Mouse (Mus musculus) stomach, embryonic 16.5 days (tissue): ENCODE data around the gene Ctcfl. TPM values are rescaled to one million over a fixed set of nuclear protein-coding genes. Genes with fewer than 3 reads are reported as not detected.

Source experiments
- ATAC-seq: fragments of 200-750 bp; cut with Nextera tagmentation; 2 replicates; pipeline ENCODE4 v1.8.0; 2017; ENCODE audit warnings: moderate number of reproducible peaks, moderate TSS enrichment; ENCODE audit not compliant: insufficient read depth, low FRiP score
- H3K27ac ChIP-seq: fragments of 300-500 bp; sonication (generic); 2 replicates; pipeline ENCODE4 v1.5.1; 2014; ENCODE audit warnings: low read length
- H3K27me3 ChIP-seq: fragments of 300-500 bp; sonication (generic); 2 replicates; pipeline ENCODE4 v1.6.1; 2014; ENCODE audit warnings: low read length, control low read depth, mixed read lengths; ENCODE audit not compliant: control insufficient read depth, insufficient read depth
- H3K36me3 ChIP-seq: fragments of 300-500 bp; sonication (generic); 2 replicates; pipeline ENCODE4 v1.6.1; 2014; ENCODE audit warnings: low read length; ENCODE audit not compliant: control insufficient read depth, insufficient read depth
- H3K4me1 ChIP-seq: fragments of 300-500 bp; sonication (generic); 2 replicates; pipeline ENCODE4 v1.6.1; 2014; ENCODE audit warnings: low read length, control low read depth, mixed read lengths; ENCODE audit not compliant: control insufficient read depth, insufficient read depth
- H3K4me2 ChIP-seq: fragments of 300-500 bp; sonication (generic); 2 replicates; pipeline ENCODE4 v1.6.1; 2014; ENCODE audit warnings: low read depth, low read length, mixed read lengths
- H3K4me3 ChIP-seq: fragments of 300-500 bp; sonication (generic); replicated peaks from 2 replicates; pipeline ENCODE4 v1.5.1; 2014; ENCODE audit warnings: mild to moderate bottlenecking, low read length
- H3K9ac ChIP-seq: fragments of 300-500 bp; sonication (generic); 2 replicates; pipeline ENCODE4 v1.6.1; 2014; ENCODE audit warnings: low read length
- H3K9me3 ChIP-seq: fragments of 300-500 bp; sonication (generic); replicated peaks from 2 replicates; pipeline ENCODE4 v1.6.1; 2016; ENCODE audit warnings: low read length, control low read depth; ENCODE audit not compliant: control insufficient read depth
- WGBS: fragments of 180-500 bp; shearing (Covaris S2); extraction: QIAGEN DNeasy Blood & Tissue Kit; methylation state at CpG from one replicate; pipeline ENCODE4 v1.1.7; 2014; 5-methylcytosine and 5-hydroxymethylcytosine counted together
- polyA plus RNA-seq: library from polyadenylated mRNA; unstranded; fragments of >200 nt; fragmentation: Nextera tagmentation; extraction: Ambion mirVana; gene quantifications from 2 replicates; pipeline ENCODE4 v1.2.1, GENCODE M21; 2015

The Ctcfl gene
- polyA plus RNA-seq, 1 experiment from 2014 or later = 0.43 TPM

DNA sequence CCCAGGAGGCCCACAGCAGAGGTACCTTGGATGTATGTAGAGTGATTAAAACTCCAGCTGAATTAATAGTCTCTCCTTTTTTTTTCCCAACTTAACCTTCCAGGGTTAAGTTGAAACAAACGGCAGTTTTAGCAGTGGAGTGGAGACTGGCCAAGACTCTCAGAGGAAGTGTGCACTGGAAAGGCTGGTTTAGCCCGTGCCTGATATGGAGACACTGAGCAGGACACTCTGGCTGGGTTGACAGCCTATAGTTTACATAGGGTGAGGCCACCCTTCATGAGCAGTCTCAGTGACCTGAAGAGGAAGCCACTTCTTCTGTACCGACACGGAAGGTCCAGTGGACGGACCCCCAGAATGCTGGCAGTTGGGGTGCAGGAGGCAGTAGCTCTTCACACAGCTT lies 32.0 kb upstream of the Ctcfl start:
- Histone ChIP-seq H3K4me3 (no peak overlapping the region), H3K9me3 (no peaks in the 10 kb centered on the region), H3K27ac (no peak overlapping the region), H3K36me3 (no peaks in the 10 kb centered on the region), H3K27me3 (no peaks in the 10 kb centered on the region), H3K4me2 (no peak overlapping the region), H3K9ac (no peak overlapping the region), H3K4me1 (peaks cover 21% of the 10 kb centered on the region)
- 41% methylated on average over 5 of the region's 5 CpGs for WGBS
- no peak for ATAC-seq

DNA sequence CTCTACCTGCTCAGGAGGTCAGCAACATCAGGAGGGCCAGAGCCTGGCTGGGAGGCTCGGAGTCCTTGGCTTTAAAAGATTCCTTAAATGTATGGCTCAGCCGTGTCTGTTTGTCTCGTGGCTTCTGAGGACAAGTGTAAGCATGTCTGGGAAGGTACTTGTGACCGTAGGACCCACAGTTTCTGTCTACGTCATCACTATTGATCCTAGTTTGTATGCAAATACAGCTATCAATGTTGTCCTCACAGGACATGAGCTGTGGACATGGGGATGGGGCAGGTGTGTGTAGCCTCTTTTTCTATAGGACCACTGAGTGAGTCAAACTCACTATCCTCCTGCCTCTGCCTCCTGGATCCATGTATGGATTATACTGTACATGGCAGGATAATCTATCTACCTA lies 28.7 kb upstream of the Ctcfl start:
- WGBS = 79% methylated on average over 5 of the region's 5 CpGs
- ATAC-seq = no peak

DNA sequence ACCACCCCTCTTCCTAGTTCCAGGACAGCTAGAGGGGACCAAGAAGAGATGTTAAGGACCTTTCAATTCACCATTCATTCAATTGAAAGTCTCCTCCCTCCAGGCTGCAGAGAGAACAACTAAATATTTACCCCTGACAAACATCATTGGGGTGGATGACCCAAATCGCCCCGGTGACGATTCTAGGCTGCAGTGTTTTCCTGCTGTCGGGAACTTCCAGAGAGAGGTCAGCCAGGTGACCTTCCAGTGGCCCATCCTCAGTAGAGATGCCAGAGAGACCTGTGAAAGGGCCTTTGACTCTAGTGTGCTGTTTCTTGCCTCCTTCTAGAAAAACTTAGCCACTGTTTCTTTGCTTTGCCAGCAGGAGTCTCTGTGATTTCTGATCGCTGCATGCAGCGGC lies 27.4 kb upstream of the Ctcfl start:
- H3K9me3 ChIP-seq = no peaks in the 10 kb centered on the region
- H3K4me3 ChIP-seq = no peak overlapping the region
- H3K36me3 ChIP-seq = no peaks in the 10 kb centered on the region
- H3K27me3 ChIP-seq = no peaks in the 10 kb centered on the region
- 53% methylated on average over 6 of the region's 6 CpGs for WGBS
- H3K9ac ChIP-seq = no peak overlapping the region
- H3K4me2 ChIP-seq = no peak overlapping the region
- H3K27ac ChIP-seq = no peak overlapping the region
- no peak for ATAC-seq
- peaks cover 11% of the 10 kb centered on the region for H3K4me1 ChIP-seq

More for the DNA sequence above, 28.7 kb upstream of the Ctcfl start:
- Histone ChIP-seq H3K4me2 (no peak overlapping the region), H3K27me3 (no peaks in the 10 kb centered on the region), H3K4me3 (no peak overlapping the region), H3K36me3 (no peaks in the 10 kb centered on the region), H3K27ac (no peak overlapping the region), H3K9ac (no peak overlapping the region), H3K9me3 (no peaks in the 10 kb centered on the region), H3K4me1 (peaks cover 18% of the 10 kb centered on the region)

DNA sequence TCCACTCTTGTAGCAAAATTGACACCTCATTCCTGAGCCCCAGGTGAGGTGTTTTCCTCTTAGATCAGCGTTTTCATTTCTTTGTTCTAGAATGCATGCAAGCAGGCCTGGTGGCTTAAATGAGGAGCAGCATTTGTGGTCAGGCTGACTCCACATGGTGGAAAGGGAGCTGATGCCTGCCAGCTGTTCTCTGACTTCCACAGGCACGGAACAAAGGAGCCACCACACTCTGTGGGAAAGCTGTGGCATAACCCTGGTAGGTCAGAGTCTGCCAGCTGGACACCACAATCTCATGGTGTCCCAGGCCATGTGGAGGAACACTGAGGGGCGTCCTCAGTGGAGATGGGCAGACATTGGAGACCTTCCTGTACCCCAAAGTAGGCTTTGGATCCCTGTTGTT lies 26.5 kb upstream of the Ctcfl start:
- Histone ChIP-seq H3K9ac (no peak overlapping the region), H3K36me3 (no peaks in the 10 kb centered on the region), H3K4me1 (0 out of 2 replicates have a peak, but pooled peaks cover 2% of the 10 kb centered on the region), H3K27ac (no peak overlapping the region), H3K4me2 (no peak overlapping the region), H3K4me3 (no peak overlapping the region), H3K9me3 (no peaks in the 10 kb centered on the region), H3K27me3 (no peaks in the 10 kb centered on the region)
- no peak for ATAC-seq
- WGBS = 42% methylated on average over 3 of the region's 3 CpGs

DNA sequence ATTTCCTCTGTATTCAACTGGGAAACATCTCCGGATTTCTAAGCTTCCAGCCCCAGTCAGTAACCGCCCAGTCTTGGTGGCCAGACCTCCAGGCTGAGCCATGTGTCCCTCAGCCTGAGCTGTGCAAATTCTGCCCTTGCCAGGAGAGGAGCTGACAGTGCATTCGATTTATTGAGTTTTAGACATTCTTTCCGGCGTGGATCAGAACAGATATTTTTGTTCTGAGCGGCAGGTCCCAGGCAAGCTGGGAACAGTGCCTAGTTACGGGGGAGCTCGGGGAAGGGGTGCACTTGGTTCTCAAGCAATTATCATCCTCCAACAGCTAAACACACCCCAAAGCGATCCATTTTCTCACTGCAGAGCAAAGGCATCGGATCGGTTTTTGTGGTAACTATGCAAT lies 24.3 kb upstream of the Ctcfl start:
- no peaks in the 10 kb centered on the region for H3K36me3 ChIP-seq
- no peaks in the 10 kb centered on the region for H3K9me3 ChIP-seq
- no peaks in the 10 kb centered on the region for H3K27me3 ChIP-seq
- no peak for ATAC-seq
- no peak overlapping the region for H3K4me2 ChIP-seq
- 40% methylated on average over 11 of the region's 11 CpGs for WGBS
- no peak overlapping the region for H3K27ac ChIP-seq
- no peak overlapping the region for H3K4me3 ChIP-seq
- H3K9ac ChIP-seq = no peak overlapping the region
- H3K4me1 ChIP-seq = no peaks in the 10 kb centered on the region

DNA sequence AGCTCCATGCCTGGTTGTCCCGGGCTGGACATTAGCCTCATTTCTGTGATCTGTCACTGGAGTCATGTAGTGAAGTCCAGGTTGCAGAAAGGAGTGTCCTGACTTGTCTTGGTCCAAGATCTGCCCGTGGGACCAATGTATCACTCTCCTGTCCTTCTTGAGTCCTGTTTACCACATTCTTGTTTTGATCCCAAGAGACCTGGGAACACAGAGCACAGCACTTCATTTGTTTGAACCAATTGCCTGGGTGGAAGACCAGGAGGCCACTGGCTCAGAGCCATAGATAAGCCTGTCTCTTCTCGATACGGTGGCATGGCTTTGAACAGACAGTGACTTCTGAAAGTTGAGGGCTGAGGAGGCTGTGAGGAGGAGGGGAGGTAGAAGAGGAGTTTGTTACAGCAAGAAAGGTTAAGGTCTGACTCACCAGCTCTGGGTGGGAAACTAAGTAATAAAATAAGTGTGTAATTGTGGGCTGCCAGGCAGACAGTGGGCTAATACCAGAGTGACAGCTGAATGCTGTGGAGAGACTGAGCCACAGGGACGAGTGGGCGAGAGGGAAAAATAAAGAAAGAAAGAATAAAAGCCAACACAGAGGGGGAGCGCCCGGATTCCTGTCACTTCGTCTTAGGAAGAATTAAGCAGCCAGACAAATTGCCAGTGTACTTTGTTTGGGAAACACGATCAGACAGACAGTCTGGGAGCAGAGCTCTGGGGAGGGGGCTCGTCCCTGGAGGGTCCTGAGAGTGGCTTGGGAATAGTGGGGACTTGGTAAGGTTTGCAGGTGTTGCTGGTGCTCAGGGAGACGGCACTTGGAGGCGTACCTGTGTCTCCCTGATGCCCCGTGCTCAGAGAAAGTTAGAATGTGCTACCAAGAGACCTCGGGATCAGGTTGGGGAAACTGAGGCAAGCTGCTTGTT lies 19.3 kb upstream of the Ctcfl start:
- WGBS = 50% methylated on average over 15 of the region's 15 CpGs
- no peaks in the 10 kb centered on the region for H3K4me1 ChIP-seq
- no peaks in the 10 kb centered on the region for H3K36me3 ChIP-seq
- no peak overlapping the region for H3K4me2 ChIP-seq
- H3K27ac ChIP-seq = no peak overlapping the region
- H3K4me3 ChIP-seq = no peak overlapping the region
- H3K9ac ChIP-seq = no peak overlapping the region
- H3K27me3 ChIP-seq = no peaks in the 10 kb centered on the region
- H3K9me3 ChIP-seq = no peaks in the 10 kb centered on the region
- ATAC-seq = no peak

DNA sequence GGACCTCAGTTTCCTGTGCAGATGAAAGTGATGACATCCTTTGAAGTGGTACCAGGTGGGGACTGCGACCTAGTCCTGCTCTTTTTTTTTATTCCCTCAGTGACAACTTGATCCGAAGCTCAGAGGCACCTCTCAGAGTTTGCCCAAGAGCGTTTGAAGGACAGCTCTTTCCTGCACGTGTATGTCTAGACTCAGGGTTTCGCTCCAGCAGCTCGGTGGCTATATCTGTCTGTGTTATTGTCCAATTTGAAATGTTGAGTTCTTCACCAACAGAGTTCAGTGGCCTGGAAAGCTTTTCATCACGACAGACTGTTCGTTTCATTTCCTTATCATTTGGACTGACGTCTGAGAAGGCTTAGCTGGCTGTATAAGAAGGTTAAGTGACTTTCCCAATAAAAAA lies 15.4 kb upstream of the Ctcfl start:
- Histone ChIP-seq H3K27ac (no peak overlapping the region), H3K36me3 (no peaks in the 10 kb centered on the region), H3K4me2 (no peak overlapping the region), H3K27me3 (no peaks in the 10 kb centered on the region), H3K4me3 (no peak overlapping the region), H3K4me1 (no peaks in the 10 kb centered on the region), H3K9me3 (no peaks in the 10 kb centered on the region), H3K9ac (no peak overlapping the region)
- 45% methylated on average over 9 of the region's 9 CpGs for WGBS
- no peak for ATAC-seq

DNA sequence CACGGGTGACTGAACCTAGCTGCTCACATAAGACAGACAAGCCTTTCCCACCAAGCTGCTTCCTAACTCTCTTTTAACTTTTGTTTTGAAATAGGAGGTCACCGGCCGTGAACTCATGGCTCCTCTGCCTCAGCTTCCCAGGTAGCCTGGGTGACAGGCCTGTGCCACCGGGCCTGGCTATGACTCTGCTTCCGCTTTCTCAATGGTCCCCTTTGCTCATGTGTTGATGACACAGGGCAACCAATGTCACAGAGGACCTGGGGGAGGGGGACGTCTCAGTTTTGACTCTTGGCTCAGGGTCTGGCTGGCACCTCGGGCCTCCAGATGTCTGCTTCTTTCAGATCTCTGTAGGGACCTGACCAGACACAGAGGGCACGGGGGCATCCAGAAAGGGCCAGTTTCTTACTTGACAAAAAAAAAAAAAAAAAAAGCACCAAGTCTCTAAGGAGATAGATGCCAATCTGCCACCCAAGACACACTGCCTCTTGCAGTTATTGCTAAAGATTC lies 13.5 kb upstream of the Ctcfl start:
- Histone ChIP-seq H3K27me3 (no peaks in the 10 kb centered on the region), H3K9me3 (no peaks in the 10 kb centered on the region), H3K36me3 (no peaks in the 10 kb centered on the region), H3K4me3 (no peak overlapping the region), H3K27ac (no peak overlapping the region), H3K9ac (no peak overlapping the region), H3K4me1 (no peaks in the 10 kb centered on the region), H3K4me2 (no peak overlapping the region)
- ATAC-seq = no peak
- WGBS = 71% methylated on average over 8 of the region's 8 CpGs

DNA sequence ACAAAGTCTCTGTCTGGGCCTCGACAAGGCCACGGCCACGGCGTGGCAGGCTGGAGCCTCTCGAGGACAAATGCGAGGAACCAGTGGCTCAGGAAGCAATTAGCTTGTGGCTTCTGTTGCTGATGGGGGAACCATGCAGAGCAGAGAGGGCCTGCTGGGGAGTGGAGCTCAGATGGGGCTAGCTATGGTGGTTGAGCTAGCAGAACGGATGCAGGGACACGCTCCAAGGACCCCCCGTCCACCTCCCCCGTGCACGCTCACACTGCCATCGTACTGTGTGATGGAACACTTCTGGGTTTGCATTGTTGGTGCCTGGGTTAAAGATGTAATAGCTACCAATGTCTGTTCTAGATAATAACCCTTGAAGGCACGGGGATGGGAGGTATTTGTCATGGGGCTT lies 12.9 kb upstream of the Ctcfl start:
- H3K4me1 ChIP-seq = no peaks in the 10 kb centered on the region
- H3K9me3 ChIP-seq = no peaks in the 10 kb centered on the region
- H3K27me3 ChIP-seq = no peaks in the 10 kb centered on the region
- no peak overlapping the region for H3K4me3 ChIP-seq
- WGBS = 72% methylated on average over 13 of the region's 13 CpGs
- no peak overlapping the region for H3K27ac ChIP-seq
- no peaks in the 10 kb centered on the region for H3K36me3 ChIP-seq
- H3K9ac ChIP-seq = no peak overlapping the region
- no peak overlapping the region for H3K4me2 ChIP-seq
- no peak for ATAC-seq
